Mouse (Mus musculus) forebrain, postnatal 0 days (tissue): Measurements from ENCODE around the gene Slc26a9. TPM values are rescaled to one million over a fixed set of nuclear protein-coding genes. Genes with fewer than 3 reads are reported as not detected.

ENCODE experiments used
- ATAC-seq: fragments of 200-750 bp; cut with Nextera tagmentation; 2 replicates; pipeline ENCODE4 v1.8.0; 2017; ENCODE audit warnings: mild to moderate bottlenecking, moderate library complexity
- DNase-seq: peaks from one replicate; pipeline ENCODE4 v3.0.0-alpha.2; 2015
- H3K27ac ChIP-seq: fragments of 300-500 bp; sonication (generic); 2 replicates; pipeline ENCODE4 v1.5.1; 2014; ENCODE audit warnings: low read depth, mild to moderate bottlenecking, antibody characterized with exemption, low read length, moderate library complexity, mixed read lengths
- H3K27me3 ChIP-seq: fragments of 300-500 bp; sonication (generic); 2 replicates; pipeline ENCODE4 v1.6.1; 2014; ENCODE audit warnings: mild to moderate bottlenecking, low read length, mixed read lengths; ENCODE audit not compliant: insufficient read depth
- H3K36me3 ChIP-seq: fragments of 300-500 bp; sonication (generic); 2 replicates; pipeline ENCODE4 v1.6.1; 2014; ENCODE audit warnings: mild to moderate bottlenecking, moderate library complexity; ENCODE audit not compliant: insufficient read depth
- H3K4me1 ChIP-seq: fragments of 300-500 bp; sonication (generic); 2 replicates; pipeline ENCODE4 v1.6.1; 2014; ENCODE audit warnings: antibody characterized with exemption; ENCODE audit not compliant: insufficient read depth
- H3K4me2 ChIP-seq: fragments of 300-500 bp; sonication (generic); 2 replicates; pipeline ENCODE4 v1.6.1; 2014; ENCODE audit warnings: low read depth, mild to moderate bottlenecking, moderate library complexity
- H3K4me3 ChIP-seq: fragments of 300-500 bp; sonication (generic); 2 replicates; pipeline ENCODE4 v1.5.1; 2014; ENCODE audit warnings: low read depth, low read length, mixed read lengths
- H3K9ac ChIP-seq: fragments of 300-500 bp; sonication (generic); 2 replicates; pipeline ENCODE4 v1.6.1; 2014; ENCODE audit warnings: mild to moderate bottlenecking
- H3K9me3 ChIP-seq: fragments of 300-500 bp; sonication (generic); 2 replicates; pipeline ENCODE4 v1.6.1; 2016; ENCODE audit warnings: low read length
- CTCF ChIP-seq: sonication (generic); IDR thresholded peaks from 2 replicates; pipeline ENCODE4 v1.5.1; 2016; ENCODE audit warnings: antibody characterized with exemption, control low read depth, low read depth
- WGBS: fragments of 180-500 bp; shearing (Covaris S2); extraction: QIAGEN DNeasy Blood & Tissue Kit; methylation state at CpG from one replicate; pipeline ENCODE4 v1.1.7; 2014; 5-methylcytosine and 5-hydroxymethylcytosine counted together
- polyA plus RNA-seq: library from polyadenylated mRNA; unstranded; fragments of >200 nt; fragmentation: Nextera tagmentation; extraction: Ambion mirVana; gene quantifications from 2 replicates; pipeline ENCODE4 v1.2.1, GENCODE M21; 2015
- total RNA-seq: library from RNA; depleted of rRNA; stranded (reverse); fragments of >200 nt; gene quantifications from 2 replicates; pipeline ENCODE4 v1.2.3, GENCODE M21; 2014

Gene Slc26a9
- total and polyA plus RNA-seq, 2 experiments from 2014 or later, result 0.15 to 0.67 TPM

- ATAC-seq (peak; percentile 89), DNase-seq (peak; percentile 95)
- Histone ChIP-seq H3K27me3 (no peaks in the 10 kb centered on the region), H3K4me3 (no peak overlapping the region), H3K9ac (no peak overlapping the region), H3K36me3 (no peaks in the 10 kb centered on the region), H3K9me3 (no peaks in the 10 kb centered on the region), H3K4me1 (peaks cover 3% of the 10 kb centered on the region; the same call in 1 of the 2 replicates), H3K4me2 (no peak overlapping the region), H3K27ac (peak overlapping the region; percentile 54; the same call in 1 of the 2 replicates)
- 16% methylated on average over 4 of the region's 4 CpGs for WGBS
- TF ChIP-seq CTCF, result no peak
Measured at GRCm38 (mm10) chr1:131770656-131771055, 26.8 kb downstream of the Slc26a9 start.

- Histone ChIP-seq H3K9ac (no peak overlapping the region), H3K36me3 (no peaks in the 10 kb centered on the region), H3K27me3 (no peaks in the 10 kb centered on the region), H3K4me2 (no peak overlapping the region), H3K27ac (no peak overlapping the region), H3K4me3 (no peak overlapping the region), H3K4me1 (peaks cover 3% of the 10 kb centered on the region; the same call in 1 of the 2 replicates), H3K9me3 (no peaks in the 10 kb centered on the region)
- ATAC-seq (0 out of 2 replicates have a peak, but pooled peaks have one; percentile 14), DNase-seq (no peak)
- TF ChIP-seq CTCF, result no peak
Measured at GRCm38 (mm10) chr1:131771440-131771839, 27.6 kb downstream of the Slc26a9 start.

DNA sequence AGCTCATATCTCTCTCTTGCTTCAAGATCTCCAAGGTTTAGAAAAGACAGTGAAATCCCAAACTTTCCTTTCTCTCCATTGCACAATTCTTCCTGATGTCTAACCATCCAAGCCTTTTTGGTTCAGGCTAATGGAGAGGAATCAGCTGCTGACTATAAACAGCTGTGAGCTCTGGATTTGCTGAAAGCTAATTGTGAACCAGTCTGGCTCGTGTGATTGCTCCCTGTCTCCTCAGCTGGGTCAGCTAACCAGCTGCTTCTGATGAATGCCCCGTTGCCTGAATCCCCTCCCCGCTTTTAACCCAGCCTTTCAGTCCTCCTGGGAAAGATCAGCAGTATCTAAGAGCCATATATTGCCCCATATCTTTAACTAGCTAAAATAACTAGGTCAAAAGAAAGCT, 50.8 kb downstream of the Slc26a9 start:
- H3K27me3 ChIP-seq, result no peaks in the 10 kb centered on the region
- H3K36me3 ChIP-seq, result no peaks in the 10 kb centered on the region
- no peak overlapping the region for H3K9ac ChIP-seq
- DNase-seq (peak; percentile 20), ATAC-seq (peak; percentile 72; the same call in 1 of the 2 replicates)
- no peak overlapping the region for H3K27ac ChIP-seq
- TF ChIP-seq CTCF, result no peak
- no peak overlapping the region for H3K4me2 ChIP-seq
- no peak overlapping the region for H3K4me3 ChIP-seq
- H3K9me3 ChIP-seq, result no peaks in the 10 kb centered on the region
- H3K4me1 ChIP-seq, result no peaks in the 10 kb centered on the region
- 33% methylated on average over 3 of the region's 3 CpGs for WGBS

- Histone ChIP-seq H3K4me3 (no peak overlapping the region), H3K9ac (no peak overlapping the region), H3K9me3 (no peaks in the 10 kb centered on the region), H3K27ac (no peak overlapping the region), H3K4me1 (no peaks in the 10 kb centered on the region), H3K27me3 (no peaks in the 10 kb centered on the region), H3K4me2 (no peak overlapping the region), H3K36me3 (no peaks in the 10 kb centered on the region)
- 85% methylated on average over 3 of the region's 3 CpGs for WGBS
- DNase-seq (no peak), ATAC-seq (no peak)
- no peak for TF ChIP-seq CTCF
Measured at GRCm38 (mm10) chr1:131795171-131795570, 51.3 kb downstream of the Slc26a9 start.

DNA sequence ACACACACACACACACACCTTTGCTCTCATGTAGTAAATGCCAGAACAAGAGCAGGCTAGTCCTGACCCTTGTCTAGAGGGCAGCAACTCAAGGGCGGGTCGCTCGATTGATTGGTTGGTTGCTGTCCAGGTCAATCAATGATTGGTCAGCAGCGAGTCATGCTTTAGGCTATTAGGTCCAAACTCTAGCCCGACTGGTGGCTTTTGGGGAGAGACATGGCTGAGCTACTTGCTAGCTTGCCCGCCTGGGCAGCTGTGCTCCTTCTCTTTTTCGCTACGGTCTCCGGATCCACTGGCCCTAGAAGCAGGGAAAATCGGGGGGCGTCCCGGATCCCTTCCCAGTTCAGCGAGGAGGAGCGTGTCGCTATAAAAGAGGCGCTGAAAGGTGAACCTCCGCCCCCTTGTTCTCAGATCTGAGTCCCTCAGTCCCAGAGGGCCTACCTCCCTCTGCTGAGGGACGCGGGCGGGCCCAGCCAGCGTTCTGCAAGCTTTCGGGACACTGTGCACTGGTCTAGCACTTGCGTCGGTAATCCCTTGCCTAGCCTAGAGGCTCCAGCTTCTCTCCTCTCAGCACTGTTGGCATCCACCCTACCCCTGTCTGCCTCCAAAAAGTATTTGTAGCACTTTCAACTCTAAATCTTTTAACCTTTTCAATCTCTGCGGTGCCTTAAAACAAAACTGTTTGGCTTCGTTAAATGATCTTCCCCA, 53.5 kb downstream of the Slc26a9 start, which contains the start of gene Pm20d1:
Pm20d1 (plus strand) TSS at position 180 of the 708 bp plus-strand sequence.
- DNase-seq, result no peak
- ATAC-seq, result peak; percentile 32; the same call in 1 of the 2 replicates
- Histone ChIP-seq H3K4me2 (peak within 1 kb of the TSS; percentile 38), H3K36me3 (no peaks in the 10 kb centered on the region), H3K27ac (no peak within 1 kb of the TSS), H3K9ac (peak within 1 kb of the TSS; percentile 36; the same call in 1 of the 2 replicates), H3K4me1 (no peaks in the 10 kb centered on the region), H3K9me3 (no peaks in the 10 kb centered on the region), H3K4me3 (peak within 1 kb of the TSS; percentile 13; the same call in 1 of the 2 replicates), H3K27me3 (no peaks in the 10 kb centered on the region)
- WGBS, result 7% methylated on average over 26 of the region's 26 CpGs
- TF ChIP-seq CTCF, result no peak

DNA sequence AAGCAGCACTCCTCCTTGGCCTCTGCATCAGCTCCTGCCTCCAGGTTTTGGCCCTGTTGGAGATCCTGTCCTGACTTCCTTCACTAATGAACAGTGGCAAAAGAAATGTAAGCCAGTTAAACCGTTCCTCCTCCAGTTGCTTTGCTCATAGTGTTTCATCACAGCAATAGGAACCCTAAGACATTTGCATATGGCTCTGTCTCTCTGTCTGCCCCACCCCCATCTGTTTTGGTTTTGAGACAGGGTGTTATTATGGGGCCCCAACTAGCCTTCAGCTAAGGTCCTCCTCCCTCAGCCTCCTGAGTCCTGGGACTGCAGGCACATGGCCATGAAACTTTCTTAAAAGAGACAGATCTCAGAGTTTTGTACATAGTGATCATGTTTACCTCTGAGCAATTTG, 56.2 kb downstream of the Slc26a9 start:
- Histone ChIP-seq H3K4me1 (no peaks in the 10 kb centered on the region), H3K27ac (no peak overlapping the region), H3K4me3 (no peak overlapping the region), H3K9me3 (no peaks in the 10 kb centered on the region), H3K27me3 (no peaks in the 10 kb centered on the region), H3K36me3 (no peaks in the 10 kb centered on the region), H3K9ac (no peak overlapping the region), H3K4me2 (no peak overlapping the region)
- TF ChIP-seq CTCF, result no peak
- DNase-seq (no peak), ATAC-seq (no peak)
- WGBS, result 44% methylated on average over 1 of the region's 1 CpGs

DNA sequence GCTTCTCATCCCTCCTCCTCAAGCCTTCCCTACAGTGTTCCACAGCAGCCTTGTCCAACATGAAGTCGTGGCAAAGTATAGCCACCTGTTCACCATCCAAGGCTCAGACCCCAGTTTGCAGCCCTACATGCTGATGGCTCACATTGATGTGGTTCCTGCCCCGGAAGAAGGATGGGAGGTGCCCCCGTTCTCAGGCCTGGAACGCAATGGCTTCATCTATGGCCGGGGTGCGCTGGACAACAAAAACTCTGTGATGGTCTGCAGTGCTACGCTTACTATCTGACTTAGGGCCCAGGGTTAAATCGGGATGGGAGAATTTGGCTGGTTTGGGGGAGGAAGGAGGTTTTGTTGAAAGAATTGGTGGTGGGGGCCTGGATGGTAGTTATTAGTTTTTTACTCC, 57.2 kb downstream of the Slc26a9 start:
- 95% methylated on average over 8 of the region's 8 CpGs for WGBS

More for the DNA sequence above, 57.2 kb downstream of the Slc26a9 start:
- no peak overlapping the region for H3K9ac ChIP-seq
- TF ChIP-seq CTCF, result no peak
- H3K4me1 ChIP-seq, result no peaks in the 10 kb centered on the region
- no peak for ATAC-seq
- H3K27me3 ChIP-seq, result no peaks in the 10 kb centered on the region
- no peaks in the 10 kb centered on the region for H3K36me3 ChIP-seq
- H3K4me3 ChIP-seq, result no peak overlapping the region
- H3K4me2 ChIP-seq, result no peak overlapping the region
- H3K9me3 ChIP-seq, result no peaks in the 10 kb centered on the region
- H3K27ac ChIP-seq, result no peak overlapping the region
- DNase-seq, result no peak
